Mouse (Mus musculus): ENCODE measurements around the gene Crisp4.

Gene Crisp4

DNA sequence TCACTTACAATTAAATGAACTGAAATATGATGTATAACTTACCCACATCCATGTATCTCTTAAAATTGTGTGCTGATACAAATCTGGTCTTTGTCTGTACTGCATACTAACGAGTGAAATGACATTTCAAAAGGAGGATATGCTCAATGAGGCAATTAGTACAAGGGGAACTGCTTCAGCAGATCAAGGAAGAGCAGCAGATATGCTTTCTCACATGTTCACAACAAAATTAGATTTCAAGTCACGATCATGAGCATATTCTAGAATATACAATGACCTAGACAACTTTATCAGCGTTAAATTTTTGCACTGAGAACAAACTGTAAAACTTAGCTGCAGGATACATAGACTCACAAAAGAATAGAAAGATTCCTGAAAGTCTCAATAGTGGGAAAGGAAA lies at the start of gene Crisp4:
Crisp4 (minus strand) TSS at position 101 of the 400 bp plus-strand sequence.
- DNase-seq: no peak

DNA sequence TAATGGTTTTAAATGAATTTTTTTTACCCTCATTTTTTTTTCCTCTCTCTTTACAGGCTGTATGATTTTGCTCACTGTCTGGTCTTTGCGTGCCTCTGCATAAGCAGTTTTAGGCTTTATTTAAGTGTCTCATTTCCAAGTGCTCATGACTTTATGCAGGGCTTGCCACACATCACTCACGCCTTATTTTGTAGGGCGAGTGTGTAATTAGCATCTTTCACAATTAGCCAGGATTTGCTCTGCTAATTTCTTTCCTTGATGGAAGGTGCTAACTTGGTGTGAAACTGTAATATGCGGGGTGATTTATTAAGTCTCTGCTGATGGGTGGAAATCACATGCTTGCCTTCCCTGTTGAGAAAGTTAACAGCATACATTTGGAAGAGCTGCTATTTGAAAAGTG lies 46.0 kb upstream of the Crisp4 start:
- DNase-seq: no peak

DNA sequence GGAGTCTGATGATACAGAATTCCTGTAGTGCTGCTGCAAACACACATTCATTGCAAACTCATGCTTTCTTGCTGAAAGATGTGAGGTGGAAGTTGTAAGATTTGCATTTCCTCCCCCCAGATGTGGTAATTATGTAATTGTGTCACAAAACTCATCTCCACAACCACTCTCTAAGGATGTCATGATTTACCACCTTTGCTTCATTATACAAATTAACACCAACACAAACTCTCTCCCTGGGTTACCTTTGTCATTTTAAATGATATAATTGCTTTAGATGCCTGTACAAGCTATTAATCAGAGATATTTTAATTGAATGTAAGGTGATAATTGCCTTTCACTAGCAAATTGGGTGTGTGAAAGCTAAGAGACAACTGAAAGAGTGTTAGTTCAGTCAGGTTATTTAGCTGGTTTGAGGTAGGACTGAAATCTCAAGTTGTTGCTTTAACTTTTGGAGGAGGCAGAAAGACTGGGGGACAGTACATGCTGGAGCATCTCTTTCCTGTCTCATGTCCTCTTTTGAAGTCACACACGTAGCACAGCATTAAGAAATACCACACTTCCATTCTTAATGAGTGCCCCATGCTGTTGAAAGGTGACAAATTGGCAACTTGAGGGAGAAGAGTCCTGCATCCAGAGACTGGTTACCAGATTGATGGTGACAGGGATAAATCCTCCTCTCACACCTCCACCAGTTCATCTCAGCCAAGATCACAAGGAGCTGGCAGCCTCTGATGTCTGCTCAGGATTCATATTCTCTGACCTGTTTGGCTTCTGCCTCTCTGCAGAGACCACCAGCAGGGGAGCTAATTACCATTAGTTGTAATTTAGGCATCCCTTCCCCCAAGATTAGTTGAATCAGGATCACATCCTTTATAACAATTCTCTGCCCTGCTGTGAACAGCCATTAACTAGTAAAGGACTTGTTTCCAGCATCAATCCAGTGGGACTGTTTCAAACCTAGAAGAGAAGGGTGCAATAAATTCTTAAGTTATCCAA lies 45.3 kb upstream of the Crisp4 start:
- no peak for DNase-seq

DNA sequence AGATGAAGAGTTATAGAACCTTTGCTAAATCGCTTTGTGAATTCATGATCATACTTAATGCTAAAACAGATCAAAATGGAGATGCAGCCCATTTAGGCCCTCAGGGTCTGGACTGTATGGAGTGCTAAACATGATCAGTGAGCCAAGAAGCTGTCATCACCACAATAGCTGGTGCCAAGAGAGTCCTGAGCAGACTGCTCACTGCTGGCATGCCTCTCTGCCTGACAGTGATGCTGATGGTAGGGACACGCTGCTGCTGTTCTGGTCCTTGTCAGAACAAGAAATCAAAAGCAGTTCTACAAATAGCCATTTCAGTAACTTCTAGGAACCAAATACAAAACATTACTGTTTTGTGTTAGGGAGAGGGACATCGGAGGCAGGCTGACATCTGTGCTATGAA lies 35.5 kb upstream of the Crisp4 start:
- no peak for DNase-seq

DNA sequence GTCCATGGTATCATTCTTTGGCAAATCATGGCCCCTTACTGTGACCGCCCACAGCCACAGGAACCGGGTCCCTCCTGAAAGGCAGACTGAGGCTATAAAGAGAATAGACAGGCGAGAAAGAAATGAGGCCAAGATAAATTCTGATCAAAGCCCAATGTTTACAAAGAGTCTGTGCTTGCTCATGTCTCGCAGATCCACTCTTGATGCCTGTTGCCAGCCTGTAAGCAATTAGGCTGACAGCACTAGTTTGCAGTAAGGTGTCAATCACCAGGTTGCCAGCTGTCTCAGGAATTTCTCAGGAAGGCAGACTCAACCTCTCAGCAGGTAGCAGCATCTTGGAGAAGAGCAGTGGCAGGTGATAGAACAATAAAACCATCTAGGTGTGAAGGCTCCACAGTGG lies 24.9 kb upstream of the Crisp4 start:
- DNase-seq: no peak

DNA sequence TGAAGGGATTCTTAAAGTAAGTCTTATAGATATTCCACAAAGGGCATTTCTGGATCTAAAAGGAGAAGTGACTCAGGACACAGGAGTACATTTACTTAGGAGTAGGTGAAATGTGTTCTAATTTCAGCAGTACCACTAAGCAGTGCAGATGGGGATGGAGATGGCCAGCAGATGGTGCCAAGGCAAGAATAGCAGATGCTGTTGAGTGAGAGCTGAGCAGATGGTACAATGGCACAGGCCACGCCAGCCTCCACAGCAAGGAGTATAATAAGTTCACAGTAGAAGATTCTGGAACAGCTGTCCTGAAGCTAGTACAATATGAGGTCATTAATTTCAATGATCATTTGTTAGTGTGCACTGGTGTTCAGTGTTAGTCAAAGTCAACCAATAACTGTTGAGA lies 22.6 kb upstream of the Crisp4 start:
- no peak for DNase-seq

DNA sequence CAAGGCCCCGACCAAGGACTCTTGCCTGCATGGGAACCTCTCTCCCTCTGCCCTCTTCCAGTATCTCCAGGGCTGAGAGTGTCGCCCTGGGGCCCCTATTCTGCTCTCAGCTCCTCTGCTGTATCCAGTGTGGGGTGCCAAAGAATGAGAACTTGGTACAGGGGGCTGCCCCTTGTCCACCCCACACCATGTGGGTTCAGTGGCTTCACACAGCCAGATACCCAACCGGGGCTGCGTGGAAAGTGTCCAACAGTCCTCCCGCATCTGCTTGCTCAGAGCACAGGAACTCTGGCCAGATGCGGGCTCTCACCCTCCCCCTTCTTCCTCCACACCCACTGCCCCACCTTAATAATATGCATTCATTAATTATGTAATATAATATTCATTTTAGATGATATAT lies 13.4 kb upstream of the Crisp4 start:
- no peak for DNase-seq

DNA sequence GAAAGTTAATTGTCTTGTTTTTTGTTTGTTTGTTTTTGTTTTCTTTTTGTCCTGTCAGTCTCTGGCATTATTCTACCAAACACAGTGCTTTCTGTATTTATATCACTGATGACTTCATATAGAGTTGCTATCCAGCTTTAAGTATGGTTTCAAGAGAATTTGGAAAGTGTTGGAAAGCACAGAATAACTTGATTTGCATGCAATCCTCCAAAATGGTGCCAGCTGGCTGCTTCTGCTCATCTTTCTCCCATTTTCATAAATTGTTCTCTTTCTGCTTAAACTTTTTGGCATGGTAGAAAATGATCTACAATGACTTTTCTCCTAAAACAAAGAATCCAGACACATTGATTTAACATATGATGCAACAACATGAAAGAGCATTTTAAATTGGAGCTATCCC lies 2.5 kb upstream of the Crisp4 start:
- DNase-seq: no peak

DNA sequence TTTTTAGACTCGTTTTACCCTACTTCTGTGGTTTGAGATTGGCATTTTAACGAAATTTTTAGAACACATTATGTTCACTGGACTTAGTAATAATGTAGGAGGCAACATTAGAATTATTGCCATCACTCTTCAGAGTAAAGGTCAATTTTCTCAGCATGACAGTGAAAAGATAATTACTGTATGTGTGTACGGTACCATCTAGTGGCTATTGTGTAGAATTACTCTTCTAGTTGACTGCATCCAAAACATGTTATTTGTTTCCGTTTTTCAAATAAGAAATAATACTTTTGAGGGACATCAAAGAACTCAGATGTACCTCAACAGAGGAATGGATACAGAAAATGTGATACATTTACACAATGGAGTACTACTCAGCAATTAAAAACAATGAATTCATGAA lies 14.0 kb downstream of the Crisp4 start:
- DNase-seq: no peak

DNA sequence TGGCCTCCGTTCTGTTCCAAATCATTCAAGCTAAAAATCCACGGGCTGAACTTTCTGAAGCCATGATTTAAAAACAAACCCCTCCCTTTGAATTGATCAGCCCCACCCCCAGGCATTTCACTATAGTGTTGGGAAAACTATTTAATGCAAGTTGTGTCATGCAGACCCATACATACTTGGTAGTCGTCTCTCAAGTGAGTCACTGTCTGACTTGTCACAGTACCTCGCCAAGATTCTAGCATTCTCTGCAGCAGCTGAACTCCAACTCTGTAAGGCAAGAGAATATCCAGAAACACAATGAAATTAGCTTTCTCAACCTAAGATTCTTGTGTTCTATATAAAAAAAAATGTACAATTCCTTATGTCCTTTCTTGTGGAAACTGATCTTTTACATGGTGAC lies 15.7 kb downstream of the Crisp4 start:
- no peak for DNase-seq

DNA sequence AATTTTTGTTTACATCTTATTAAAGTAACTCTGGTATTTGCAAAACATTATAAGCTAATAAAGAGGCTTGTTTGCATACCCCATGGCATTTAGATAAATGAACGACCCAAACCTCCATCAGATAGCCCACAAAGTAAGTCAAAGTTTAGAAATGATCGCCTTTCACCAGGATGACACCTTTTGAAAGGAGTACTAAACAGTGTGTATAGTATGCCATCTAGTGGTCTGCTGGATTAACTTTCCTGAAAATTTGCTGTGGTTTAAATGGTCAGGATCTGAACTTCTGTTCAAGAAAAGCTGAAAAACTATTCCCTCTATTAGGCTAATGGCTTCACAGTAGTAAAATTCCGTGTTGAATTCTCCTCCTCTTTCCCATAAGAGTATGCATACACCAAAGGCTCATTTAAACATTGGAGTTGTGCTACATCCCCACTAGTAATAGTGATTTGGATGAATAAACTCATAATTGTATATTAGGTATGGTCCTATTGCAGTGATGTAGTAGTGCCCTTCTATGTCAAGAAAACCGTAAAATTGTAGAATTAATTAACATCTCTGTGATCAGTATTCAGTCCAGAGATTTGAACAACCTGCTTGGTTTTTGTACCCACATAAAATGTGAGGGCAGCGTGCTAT lies 38.9 kb downstream of the Crisp4 start:
- DNase-seq: no peak

DNA sequence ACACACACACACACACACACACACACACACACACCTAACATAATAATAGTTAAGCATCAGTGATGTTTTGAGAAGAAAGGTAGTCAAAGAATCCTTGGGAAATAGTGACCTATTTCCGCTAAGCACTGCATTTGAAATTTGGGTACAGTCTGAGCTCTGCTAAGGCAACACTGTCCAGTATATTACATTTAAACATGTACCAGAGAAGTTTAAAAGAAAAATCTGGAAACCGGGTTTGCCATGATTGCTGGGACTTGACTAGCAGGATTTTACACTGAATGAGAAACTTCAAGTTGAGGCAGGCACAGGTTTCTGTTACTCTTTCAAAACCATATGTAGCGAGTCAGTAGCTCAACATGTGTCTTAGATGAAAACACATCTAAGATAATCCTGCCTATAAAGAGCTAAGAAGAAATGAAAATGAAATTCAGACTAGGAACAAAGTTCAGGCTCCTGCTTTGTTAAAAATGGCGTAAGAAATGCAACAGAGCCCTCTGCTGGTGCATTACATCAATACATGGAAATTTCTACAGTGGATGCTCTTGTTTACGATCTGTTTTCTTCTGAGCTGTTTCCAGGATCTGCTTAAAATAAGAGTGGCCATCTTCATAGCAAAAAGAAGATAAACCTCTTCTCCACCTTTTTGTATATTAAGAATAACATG lies 39.7 kb downstream of the Crisp4 start:
- no peak for DNase-seq

DNA sequence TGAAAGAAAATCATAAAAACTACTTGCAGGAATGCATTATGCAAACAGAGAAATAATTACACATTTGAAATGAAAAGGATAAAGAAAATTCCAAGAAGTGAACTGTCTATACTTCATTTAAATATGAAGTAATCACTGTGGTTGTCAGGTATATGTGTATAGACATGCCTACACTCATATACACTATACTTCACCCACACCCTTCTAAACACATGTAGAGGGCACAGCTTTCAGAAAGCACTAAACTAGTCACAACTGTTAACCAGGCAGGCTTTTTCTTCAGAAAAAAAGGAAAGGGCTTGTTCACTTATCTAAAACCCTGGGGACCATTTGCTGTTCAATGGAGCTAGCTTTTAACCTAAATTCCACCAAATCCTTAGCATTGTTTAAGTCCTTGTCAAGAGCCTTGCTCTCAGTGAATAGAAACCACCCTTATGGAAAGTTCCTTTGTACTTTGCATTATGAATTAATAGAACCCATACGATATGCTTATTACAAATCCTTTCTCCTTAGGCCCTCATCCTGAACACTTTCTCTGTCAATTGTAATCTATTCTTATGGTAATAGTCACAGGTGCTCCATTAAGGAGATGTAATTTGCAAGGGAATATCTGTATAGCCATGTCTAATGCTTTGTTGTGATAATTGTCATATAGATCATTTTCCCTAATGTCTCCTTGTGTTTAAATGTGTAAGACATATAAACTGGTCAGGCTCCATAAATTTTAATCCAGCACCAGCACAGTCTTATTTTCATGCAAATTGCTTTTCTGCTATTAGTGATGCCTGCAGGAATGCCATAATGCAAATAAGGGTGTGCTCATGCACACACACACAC lies 40.5 kb downstream of the Crisp4 start:
- no peak for DNase-seq
